Mouse (Mus musculus) adrenal gland, postnatal 4 days (tissue): ENCODE data around the gene Neurl1b. TPM values are rescaled to one million over a fixed set of nuclear protein-coding genes. Genes with fewer than 3 reads are reported as not detected.

ENCODE experiments used
- DNase-seq, 2 experiments: peaks; one replicate each; pipeline ENCODE4 v3.0.0; 2021 to 2022; ENCODE audit warnings: low spot score in 2 of 2, mixed read lengths in 2 of 2
- long read RNA-seq, 2 experiments: library from polyadenylated mRNA; stranded (forward); transcript quantifications; one replicate each; pipeline ENCODE4 v2.0.0; 2021
- total RNA-seq, 2 experiments: library from RNA; stranded (reverse); gene quantifications; 2 replicates each; pipeline ENCODE4 v1.2.3; 2021

Gene Neurl1b
- total RNA-seq: 10 to 100 TPM; 55.6 to 57.4 TPM
- long read RNA-seq, experiment 1, partial matches to known transcripts: 0 of 5 reads
- long read RNA-seq, experiment 1, other reads (novel, unspliced or antisense): 5 of 5 reads
- long read RNA-seq, experiment 2, partial matches to known transcripts: 0 of 10 reads
- long read RNA-seq, experiment 2, other reads (novel, unspliced or antisense): 10 of 10 reads

GRCm38 (mm10) chr17:26414523-26415354, at the start of gene Neurl1b:
Neurl1b (plus strand) TSS chr17:26414829.
- DNase-seq: peak in 1 of 2 experiments; percentile 43

GRCm38 (mm10) chr17:26366792-26367191, 47.8 kb upstream of the Neurl1b start:
- no peak for DNase-seq

GRCm38 (mm10) chr17:26368336-26368992, 46.2 kb upstream of the Neurl1b start:
- DNase-seq: peak in 1 of 2 experiments; percentile 62

GRCm38 (mm10) chr17:26370521-26371245, 43.9 kb upstream of the Neurl1b start:
- peak in 1 of 2 experiments; percentile 31 for DNase-seq

- DNase-seq: no peak
These were observed 43.4 kb upstream of the Neurl1b start for GRCm38 (mm10) chr17:26371246-26371535.

GRCm38 (mm10) chr17:26373211-26373610, 41.4 kb upstream of the Neurl1b start:
- DNase-seq: no peak

GRCm38 (mm10) chr17:26376416-26376815, 38.2 kb upstream of the Neurl1b start:
- DNase-seq: no peak

GRCm38 (mm10) chr17:26376994-26377744, 37.5 kb upstream of the Neurl1b start:
- DNase-seq: no peak

- no peak for DNase-seq
These were observed 34.2 kb upstream of the Neurl1b start for GRCm38 (mm10) chr17:26380280-26380985.

- DNase-seq: no peak
These were observed 33.6 kb upstream of the Neurl1b start for GRCm38 (mm10) chr17:26380986-26381446.

- DNase-seq: no peak
These were observed 33.0 kb upstream of the Neurl1b start for GRCm38 (mm10) chr17:26381613-26382012.

GRCm38 (mm10) chr17:26382176-26382575, 32.5 kb upstream of the Neurl1b start:
- DNase-seq: peak in 1 of 2 experiments; percentile 22

- no peak for DNase-seq
These were observed 31.9 kb upstream of the Neurl1b start for GRCm38 (mm10) chr17:26382687-26383086.

- no peak for DNase-seq
These were observed 30.5 kb upstream of the Neurl1b start for GRCm38 (mm10) chr17:26384111-26384510.

- DNase-seq: no peak
These were observed 29.1 kb upstream of the Neurl1b start for GRCm38 (mm10) chr17:26385252-26386130.

- DNase-seq: no peak
These were observed 28.5 kb upstream of the Neurl1b start for GRCm38 (mm10) chr17:26386131-26386481.

GRCm38 (mm10) chr17:26388106-26388505, 26.5 kb upstream of the Neurl1b start:
- DNase-seq: no peak

GRCm38 (mm10) chr17:26389241-26389640, 25.4 kb upstream of the Neurl1b start:
- no peak for DNase-seq

GRCm38 (mm10) chr17:26390666-26391065, 24.0 kb upstream of the Neurl1b start:
- DNase-seq: no peak
